Mouse (Mus musculus): ENCODE results near the gene Ankdd1a. TPM values are rescaled to one million over a fixed set of nuclear protein-coding genes. Genes with fewer than 3 reads are reported as not detected.
A peak's percentile ranks its signal among the peaks of the same experiment; 100 is the strongest.

Gene Ankdd1a
- polyA plus RNA-seq, 1 experiment from 2014 or later: not detected

DNA sequence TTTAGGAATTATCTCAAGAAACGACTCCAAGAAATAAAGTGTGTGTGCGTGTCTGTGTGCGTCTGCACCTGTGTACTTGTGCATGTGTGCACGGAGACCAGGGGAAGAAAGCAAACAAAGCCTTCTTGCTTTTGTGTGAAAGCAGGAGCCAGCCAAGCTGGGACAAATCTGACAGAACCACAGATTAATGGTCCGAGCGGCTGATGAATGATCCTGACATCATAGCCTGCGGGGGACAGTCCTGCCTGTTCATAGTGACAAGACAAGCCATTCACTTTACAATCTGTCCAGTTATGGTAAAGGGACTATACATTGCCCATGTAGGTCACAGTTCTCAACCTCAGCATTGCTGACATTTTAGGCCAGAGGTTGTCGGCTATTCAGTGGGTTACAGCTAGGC, 28.3 kb upstream of the Ankdd1a start:
- H3K4me2 ChIP-seq (ENCODE audit: low read depth, low read length): no peak overlapping the region
- H3K9ac ChIP-seq (ENCODE audit: low read length): no peak overlapping the region
- peaks cover 48% of the 10 kb centered on the region for H3K4me1 ChIP-seq (ENCODE audit: control insufficient read depth, insufficient read depth, low read length)
- no peak for ATAC-seq (replicated peaks; ENCODE audit: extremely low read depth, insufficient read depth, low FRiP score)
- no peak overlapping the region for H3K27ac ChIP-seq (ENCODE audit: low read length)
- H3K4me3 ChIP-seq (ENCODE audit: low read length): no peak overlapping the region
- no peaks in the 10 kb centered on the region for H3K9me3 ChIP-seq (replicated peaks; ENCODE audit: control insufficient read depth, low read length)
- H3K27me3 ChIP-seq (ENCODE audit: control insufficient read depth, insufficient read depth, low read length): no peaks in the 10 kb centered on the region
- H3K36me3 ChIP-seq (ENCODE audit: control insufficient read depth, insufficient read depth): peaks cover 6% of the 10 kb centered on the region; the same call in 1 of the 2 replicates
- 76% methylated on average over 8 of the region's 8 CpGs for WGBS

- Histone ChIP-seq H3K27me3 (ENCODE audit: control insufficient read depth, insufficient read depth, low read length) (no peaks in the 10 kb centered on the region), H3K36me3 (ENCODE audit: control insufficient read depth, insufficient read depth) (peaks cover 3% of the 10 kb centered on the region; the same call in 1 of the 2 replicates), H3K4me2 (ENCODE audit: low read depth, low read length) (no peak overlapping the region), H3K9me3 (replicated peaks; ENCODE audit: control insufficient read depth, low read length) (no peaks in the 10 kb centered on the region), H3K9ac (ENCODE audit: low read length) (peak overlapping the region; percentile 9; the same call in 1 of the 2 replicates), H3K4me3 (ENCODE audit: low read length) (no peak overlapping the region), H3K4me1 (ENCODE audit: control insufficient read depth, insufficient read depth, low read length) (peaks cover 48% of the 10 kb centered on the region), H3K27ac (ENCODE audit: low read length) (no peak overlapping the region)
- WGBS: 58% methylated on average over 4 of the region's 4 CpGs
- no peak for ATAC-seq (replicated peaks; ENCODE audit: extremely low read depth, insufficient read depth, low FRiP score)
Observed at GRCm38 (mm10) chr9:65547844-65548243, 27.9 kb upstream of the Ankdd1a start.

DNA sequence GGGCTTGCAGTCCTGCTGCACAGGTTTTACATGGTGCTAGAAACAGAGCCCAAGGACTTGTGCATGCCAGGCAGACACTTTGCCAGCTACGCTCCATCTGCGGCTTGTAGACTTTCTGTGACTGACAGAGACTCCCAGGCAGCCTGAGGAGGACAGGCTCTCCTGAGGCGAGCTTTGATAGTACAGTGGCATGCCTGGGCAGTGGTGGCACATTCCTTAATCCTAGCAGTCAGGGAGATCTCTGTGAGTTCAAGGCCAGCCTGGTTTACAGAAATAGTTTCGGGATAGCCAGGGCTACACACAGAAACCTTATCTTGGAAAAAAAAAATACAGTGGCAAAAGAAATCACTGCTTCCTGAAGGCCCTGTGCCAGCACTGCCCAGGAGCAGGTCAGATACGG, 27.1 kb upstream of the Ankdd1a start:
- WGBS: 71% methylated on average over 5 of the region's 5 CpGs
- H3K4me1 ChIP-seq (ENCODE audit: control insufficient read depth, insufficient read depth, low read length): peaks cover 51% of the 10 kb centered on the region

DNA sequence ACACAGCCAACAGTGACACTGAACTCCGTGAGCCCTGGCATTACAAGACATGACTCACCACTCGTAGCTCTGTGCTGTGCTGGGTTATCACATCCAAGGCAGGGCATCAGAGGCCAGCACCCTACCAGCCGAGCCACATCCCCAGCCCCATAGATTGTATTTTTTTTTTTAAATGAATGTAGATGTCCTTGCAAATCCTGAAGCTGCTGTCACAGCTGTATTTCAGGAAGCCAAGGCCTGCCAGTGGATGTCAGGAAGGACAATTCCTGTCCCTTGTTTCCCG, 26.4 kb upstream of the Ankdd1a start:
- no peak overlapping the region for H3K4me3 ChIP-seq (ENCODE audit: low read length)
- H3K9me3 ChIP-seq (replicated peaks; ENCODE audit: control insufficient read depth, low read length): no peaks in the 10 kb centered on the region
- H3K27me3 ChIP-seq (ENCODE audit: control insufficient read depth, insufficient read depth, low read length): no peaks in the 10 kb centered on the region
- H3K9ac ChIP-seq (ENCODE audit: low read length): peak overlapping the region; percentile 31; the same call in 1 of the 2 replicates
- no peaks in the 10 kb centered on the region for H3K36me3 ChIP-seq (ENCODE audit: control insufficient read depth, insufficient read depth)
- H3K4me2 ChIP-seq (ENCODE audit: low read depth, low read length): no peak overlapping the region
- ATAC-seq (replicated peaks; ENCODE audit: extremely low read depth, insufficient read depth, low FRiP score): no peak
- WGBS: 32% methylated on average over 4 of the region's 4 CpGs
- H3K27ac ChIP-seq (ENCODE audit: low read length): peak overlapping the region; percentile 6; the same call in 1 of the 2 replicates
- peaks cover 51% of the 10 kb centered on the region for H3K4me1 ChIP-seq (ENCODE audit: control insufficient read depth, insufficient read depth, low read length)

More for the DNA sequence above, 27.1 kb upstream of the Ankdd1a start:
- Histone ChIP-seq H3K4me3 (ENCODE audit: low read length) (no peak overlapping the region), H3K9ac (ENCODE audit: low read length) (no peak overlapping the region), H3K27me3 (ENCODE audit: control insufficient read depth, insufficient read depth, low read length) (no peaks in the 10 kb centered on the region), H3K9me3 (replicated peaks; ENCODE audit: control insufficient read depth, low read length) (no peaks in the 10 kb centered on the region), H3K36me3 (ENCODE audit: control insufficient read depth, insufficient read depth) (no peaks in the 10 kb centered on the region), H3K27ac (ENCODE audit: low read length) (no peak overlapping the region), H3K4me2 (ENCODE audit: low read depth, low read length) (no peak overlapping the region)
- ATAC-seq (replicated peaks; ENCODE audit: extremely low read depth, insufficient read depth, low FRiP score): no peak

- Histone ChIP-seq H3K36me3 (ENCODE audit: control insufficient read depth, insufficient read depth) (no peaks in the 10 kb centered on the region), H3K4me1 (ENCODE audit: control insufficient read depth, insufficient read depth, low read length) (peaks cover 48% of the 10 kb centered on the region), H3K4me3 (ENCODE audit: low read length) (no peak overlapping the region), H3K27me3 (ENCODE audit: control insufficient read depth, insufficient read depth, low read length) (no peaks in the 10 kb centered on the region), H3K4me2 (ENCODE audit: low read depth, low read length) (no peak overlapping the region), H3K9me3 (replicated peaks; ENCODE audit: control insufficient read depth, low read length) (no peaks in the 10 kb centered on the region), H3K9ac (ENCODE audit: low read length) (peak overlapping the region; percentile 31; the same call in 1 of the 2 replicates), H3K27ac (ENCODE audit: low read length) (peak overlapping the region; percentile 6)
- 64% methylated on average over 10 of the region's 10 CpGs for WGBS
- ATAC-seq (replicated peaks; ENCODE audit: extremely low read depth, insufficient read depth, low FRiP score): no peak
Observed at GRCm38 (mm10) chr9:65545635-65546412, 25.8 kb upstream of the Ankdd1a start.

GRCm38 (mm10) chr9:65542111-65542524, 22.1 kb upstream of the Ankdd1a start:
- Histone ChIP-seq H3K4me1 (ENCODE audit: control insufficient read depth, insufficient read depth, low read length) (peaks cover 31% of the 10 kb centered on the region), H3K27ac (ENCODE audit: low read length) (peak overlapping the region; percentile 82), H3K9me3 (replicated peaks; ENCODE audit: control insufficient read depth, low read length) (no peaks in the 10 kb centered on the region), H3K9ac (ENCODE audit: low read length) (no peak overlapping the region; the same call in 1 of the 2 replicates), H3K4me3 (ENCODE audit: low read length) (no peak overlapping the region), H3K36me3 (ENCODE audit: control insufficient read depth, insufficient read depth) (no peaks in the 10 kb centered on the region), H3K27me3 (ENCODE audit: control insufficient read depth, insufficient read depth, low read length) (no peaks in the 10 kb centered on the region), H3K4me2 (ENCODE audit: low read depth, low read length) (peak overlapping the region; percentile 3; the same call in 1 of the 2 replicates)
- WGBS: 19% methylated on average over 7 of the region's 7 CpGs
- ATAC-seq (replicated peaks; ENCODE audit: extremely low read depth, insufficient read depth, low FRiP score): peak; percentile 56; the same call in 1 of the 2 replicates

- no peak overlapping the region; the same call in 1 of the 2 replicates for H3K9ac ChIP-seq (ENCODE audit: low read length)
- H3K4me2 ChIP-seq (ENCODE audit: low read depth, low read length): peak overlapping the region; percentile 3
- no peak overlapping the region for H3K4me3 ChIP-seq (ENCODE audit: low read length)
Observed at GRCm38 (mm10) chr9:65541126-65542068, 21.4 kb upstream of the Ankdd1a start.

GRCm38 (mm10) chr9:65539697-65540096, 19.7 kb upstream of the Ankdd1a start:
- no peak overlapping the region for H3K4me2 ChIP-seq (ENCODE audit: low read depth, low read length)
- peaks cover 16% of the 10 kb centered on the region for H3K4me1 ChIP-seq (ENCODE audit: control insufficient read depth, insufficient read depth, low read length)
- H3K9ac ChIP-seq (ENCODE audit: low read length): no peak overlapping the region
- H3K9me3 ChIP-seq (replicated peaks; ENCODE audit: control insufficient read depth, low read length): no peaks in the 10 kb centered on the region
- WGBS: 66% methylated on average over 9 of the region's 9 CpGs
- no peak overlapping the region for H3K4me3 ChIP-seq (ENCODE audit: low read length)
- H3K36me3 ChIP-seq (ENCODE audit: control insufficient read depth, insufficient read depth): no peaks in the 10 kb centered on the region
- no peak overlapping the region for H3K27ac ChIP-seq (ENCODE audit: low read length)
- ATAC-seq (replicated peaks; ENCODE audit: extremely low read depth, insufficient read depth, low FRiP score): no peak
- no peaks in the 10 kb centered on the region for H3K27me3 ChIP-seq (ENCODE audit: control insufficient read depth, insufficient read depth, low read length)

More at GRCm38 (mm10) chr9:65541126-65542068, 21.4 kb upstream of the Ankdd1a start:
- ATAC-seq (replicated peaks; ENCODE audit: extremely low read depth, insufficient read depth, low FRiP score): peak; percentile 74
- H3K36me3 ChIP-seq (ENCODE audit: control insufficient read depth, insufficient read depth): no peaks in the 10 kb centered on the region
- H3K27ac ChIP-seq (ENCODE audit: low read length): peak overlapping the region; percentile 82
- H3K9me3 ChIP-seq (replicated peaks; ENCODE audit: control insufficient read depth, low read length): no peaks in the 10 kb centered on the region
- H3K4me1 ChIP-seq (ENCODE audit: control insufficient read depth, insufficient read depth, low read length): peaks cover 26% of the 10 kb centered on the region
- H3K27me3 ChIP-seq (ENCODE audit: control insufficient read depth, insufficient read depth, low read length): no peaks in the 10 kb centered on the region
- WGBS: 29% methylated on average over 13 of the region's 13 CpGs
